In the genomic region with DNA sequence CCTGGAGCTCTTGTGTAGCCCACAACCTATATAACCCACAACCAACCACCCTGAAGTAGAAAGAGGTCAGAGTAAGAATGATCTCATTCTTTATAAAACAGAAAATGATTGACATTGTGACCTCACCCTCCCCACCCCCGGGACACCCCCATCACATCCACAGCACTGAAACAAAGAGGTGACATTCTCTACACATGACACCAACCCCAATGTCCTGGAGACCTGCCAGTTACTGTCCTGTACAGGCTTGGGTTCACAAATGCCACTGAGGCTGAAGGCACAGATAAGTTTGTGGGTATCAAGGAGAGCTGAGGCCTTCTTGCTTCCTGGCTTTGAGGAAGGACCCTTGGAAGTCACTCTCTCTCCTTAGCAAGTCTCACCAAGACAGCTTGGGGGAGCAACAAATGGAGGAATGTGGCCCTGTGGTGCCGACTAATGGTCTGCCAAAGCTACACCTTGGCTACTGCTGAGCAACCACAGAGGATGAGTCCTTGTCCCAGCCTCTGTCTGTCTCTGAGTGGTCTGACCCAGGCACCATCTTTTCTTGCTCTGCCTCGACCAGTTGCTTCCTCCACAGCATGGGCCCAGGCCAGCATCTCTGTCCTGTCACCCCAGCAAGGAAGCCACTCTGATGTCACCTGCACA, we compare ENCODE assay signal across 32 mouse cellular contexts. TPM values are rescaled to one million over a fixed set of nuclear protein-coding genes. Genes with fewer than 3 reads are reported as not detected.
"Had no signal": no experiment of that assay in that cellular context is flagged by ENCODE, and none has a peak within 500 bp of the region (broad histone marks: within the 10 kb centered on the region; RNA-seq: fewer than 3 reads in every experiment).

No protein-coding gene starts in this region.

- H3K4me1 ChIP-seq: hindbrain, embryonic 12.5 days; kidney, embryonic 15.5 days had no signal

- ATAC-seq: inflammation-experienced regulatory T-cells, adult 6 months had no signal

- DNase-seq: gastrocnemius, postnatal 25 days; heart, adult 18-20 months; heart, postnatal 10 days; heart, postnatal 4 days; kidney, adult 11 months; kidney, adult 2 months; kidney, adult 9 months; kidney, postnatal 14 days; kidney, postnatal 36 days; liver; liver, embryonic 13.5 days; liver, postnatal 0 days had no signal

- H3K9me3 ChIP-seq: heart, embryonic 10.5 days; heart, embryonic 12.5 days; hindbrain, embryonic 10.5 days; hindbrain, embryonic 12.5 days; kidney, embryonic 15.5 days; limb, embryonic 10.5 days; limb, embryonic 12.5 days; liver, embryonic 13.5 days; liver, embryonic 15.5 days had no signal

- H3K4me3 ChIP-seq: heart, embryonic 10.5 days; heart, embryonic 12.5 days; hindbrain, embryonic 10.5 days; hindbrain, embryonic 12.5 days; kidney, embryonic 15.5 days; left cerebral cortex, adult 2 months; limb, embryonic 10.5 days; limb, embryonic 12.5 days; liver, embryonic 13.5 days; liver, embryonic 15.5 days had no signal

- H3K36me3 ChIP-seq: liver, embryonic 15.5 days had no signal

- H3K9ac ChIP-seq: heart, embryonic 12.5 days; hindbrain, embryonic 12.5 days; hindbrain, embryonic 14.5 days; kidney, embryonic 15.5 days; limb, embryonic 12.5 days; liver, embryonic 13.5 days; liver, embryonic 15.5 days; liver, postnatal 0 days had no signal

- H3K4me2 ChIP-seq: heart, embryonic 12.5 days; hindbrain, embryonic 12.5 days; hindbrain, embryonic 14.5 days; kidney, embryonic 15.5 days; limb, embryonic 12.5 days; liver, embryonic 11.5 days; liver, embryonic 13.5 days; liver, embryonic 15.5 days had no signal

- H3K27me3 ChIP-seq: heart, embryonic 12.5 days; hindbrain, embryonic 12.5 days; kidney, embryonic 15.5 days; limb, embryonic 12.5 days; liver, embryonic 13.5 days; liver, embryonic 15.5 days had no signal

- H3K27ac ChIP-seq: heart, embryonic 10.5 days; hindbrain, embryonic 12.5 days; hindbrain, embryonic 14.5 days; kidney, embryonic 15.5 days; kidney, postnatal 0 days; left cerebral cortex, adult 2 months; limb, embryonic 10.5 days; limb, embryonic 12.5 days; liver, embryonic 13.5 days; liver, embryonic 15.5 days had no signal

RNA-seq across cellular contexts. Expression of a gene that starts 46.2 kb away (rescaled TPM):
- total RNA-seq: gastrocnemius, adult 8-10 months; gastrocnemius, postnatal 25 days; granulocyte monocyte progenitor cell, adult 5-6 weeks; heart, postnatal 10 days; heart, postnatal 25 days; left cerebral cortex, postnatal 14 days had no signal
- polyA plus RNA-seq: heart, embryonic 14.5 days; heart, embryonic 16.5 days; hindbrain, embryonic 14.5 days; hindbrain, embryonic 16.5 days; inflammation-experienced regulatory T-cells, adult 6 months; kidney, postnatal 0 days; liver, postnatal 0 days had no signal

RNA-seq across cellular contexts. Expression of a gene that starts 46.5 kb away (rescaled TPM):
- total RNA-seq: granulocyte monocyte progenitor cell, adult 5-6 weeks had no signal
- polyA plus RNA-seq: inflammation-experienced regulatory T-cells, adult 6 months; liver, embryonic 11.5 days had no signal
